Mouse (Mus musculus) gastrocnemius, postnatal 10 days (tissue): Measurements from ENCODE around the gene Fam198a. TPM values are rescaled to one million over a fixed set of nuclear protein-coding genes. Genes with fewer than 3 reads are reported as not detected.

Source experiments
- DNase-seq: peaks from one replicate; pipeline ENCODE4 v3.0.0; 2021; ENCODE audit warnings: mixed read lengths
- long read RNA-seq, 2 experiments: library from polyadenylated mRNA; stranded (forward); transcript quantifications; one replicate each; pipeline ENCODE4 v2.0.0; 2021
- total RNA-seq, 2 experiments: library from RNA; stranded (reverse); gene quantifications; 2 replicates each; pipeline ENCODE4 v1.2.3; 2021

Fam198a gene
- total RNA-seq = 1 to 10 TPM; 6.4 to 7.8 TPM
- long read RNA-seq, experiment 1, transcript Fam198a-204 (5 exons, 2,149 nt) = major isoform, 7 of 14 reads
- long read RNA-seq, experiment 1, partial matches to known transcripts = 5 of 14 reads
- long read RNA-seq, experiment 1, other reads (novel, unspliced or antisense) = 2 of 14 reads
- long read RNA-seq, experiment 2, transcript Fam198a-204 (5 exons, 2,149 nt) = major isoform, 11 of 14 reads
- long read RNA-seq, experiment 2, partial matches to known transcripts = 1 of 14 reads
- long read RNA-seq, experiment 2, other reads (novel, unspliced or antisense) = 1 of 14 reads

DNA sequence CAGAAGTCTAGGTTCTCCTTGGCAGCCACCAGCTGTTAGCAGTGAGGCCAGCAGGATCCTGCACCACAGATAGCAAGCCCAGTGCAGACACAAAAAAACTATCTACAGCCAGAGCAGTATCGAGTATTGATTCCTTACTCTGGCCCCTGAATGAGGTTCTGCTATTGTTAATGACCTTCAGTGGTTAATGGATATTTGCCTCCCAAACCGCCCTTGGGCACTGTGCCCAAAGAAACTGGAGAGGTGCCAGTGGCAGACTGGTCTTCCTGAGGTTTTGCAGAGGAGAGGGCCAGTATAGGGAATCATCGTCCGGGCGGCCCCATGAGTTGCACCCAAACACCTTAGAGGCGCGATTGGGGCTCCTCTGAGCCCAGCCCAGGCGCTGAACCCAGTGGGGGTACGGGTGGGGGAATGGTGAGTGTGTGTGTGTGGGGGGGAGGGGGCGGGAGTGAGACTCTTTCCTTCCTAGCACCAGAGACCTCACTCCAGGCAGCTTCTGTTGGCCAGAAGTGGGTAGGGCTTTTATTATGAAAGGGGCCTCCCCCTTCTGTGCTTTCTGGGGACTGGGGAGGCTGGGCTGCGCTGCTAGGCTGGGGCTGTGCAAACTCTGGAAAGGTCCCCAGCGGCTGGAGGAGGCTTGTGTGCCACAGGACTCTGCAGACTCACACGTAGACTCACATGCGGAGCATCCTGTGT lies at the start of gene Fam198a:
Fam198a (plus strand) TSS at position 571 of the 696 bp plus-strand sequence.
- peak; percentile 84 for DNase-seq

DNA sequence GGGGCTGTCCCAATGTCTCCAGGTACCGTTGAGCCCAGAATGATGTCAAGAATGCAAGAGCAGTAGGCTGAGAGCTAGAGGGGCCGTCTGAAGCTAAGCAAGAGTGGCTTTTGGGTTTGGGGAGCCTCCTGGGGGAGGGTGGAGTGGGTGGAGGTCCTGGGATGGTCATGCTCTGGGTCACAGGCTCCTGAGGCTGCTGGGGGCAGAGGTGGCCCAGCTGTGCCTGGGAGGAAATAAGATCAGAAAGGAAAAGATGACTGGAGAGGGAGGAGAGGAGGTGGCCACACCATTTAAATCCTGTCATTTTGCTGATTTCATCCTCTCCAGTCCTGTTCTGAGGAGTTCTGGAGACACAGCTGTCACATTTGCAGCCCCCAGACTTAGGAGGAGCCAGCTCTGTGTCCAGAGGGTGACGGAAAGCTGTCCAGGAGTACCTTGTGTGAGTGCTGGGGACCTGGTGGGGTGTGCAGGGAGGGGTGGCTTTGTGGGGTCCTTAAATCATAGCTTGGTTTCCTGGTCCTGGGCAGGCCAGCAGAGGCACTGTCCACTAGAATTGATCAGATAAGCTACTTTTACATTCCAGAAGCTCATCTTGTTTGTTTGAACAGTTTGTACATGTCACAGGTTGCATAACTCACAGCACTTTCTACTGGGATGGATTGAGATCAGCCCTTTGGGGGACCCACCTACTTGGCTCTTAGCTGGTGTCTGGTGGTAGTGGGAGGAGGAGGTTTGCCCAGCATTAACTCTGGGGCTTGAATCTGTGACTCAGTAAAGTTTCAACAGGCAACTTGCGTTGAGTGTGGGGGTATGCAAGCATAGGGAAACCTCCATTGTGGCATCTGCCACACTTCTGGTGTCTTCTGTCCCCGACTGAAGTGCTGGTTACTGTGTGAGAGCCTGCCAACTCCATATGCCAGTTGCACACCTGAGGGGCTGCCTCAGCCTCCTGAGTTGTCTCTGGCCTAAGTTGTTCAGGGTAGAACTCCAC lies 48.8 kb upstream of the Fam198a start:
- no peak for DNase-seq

DNA sequence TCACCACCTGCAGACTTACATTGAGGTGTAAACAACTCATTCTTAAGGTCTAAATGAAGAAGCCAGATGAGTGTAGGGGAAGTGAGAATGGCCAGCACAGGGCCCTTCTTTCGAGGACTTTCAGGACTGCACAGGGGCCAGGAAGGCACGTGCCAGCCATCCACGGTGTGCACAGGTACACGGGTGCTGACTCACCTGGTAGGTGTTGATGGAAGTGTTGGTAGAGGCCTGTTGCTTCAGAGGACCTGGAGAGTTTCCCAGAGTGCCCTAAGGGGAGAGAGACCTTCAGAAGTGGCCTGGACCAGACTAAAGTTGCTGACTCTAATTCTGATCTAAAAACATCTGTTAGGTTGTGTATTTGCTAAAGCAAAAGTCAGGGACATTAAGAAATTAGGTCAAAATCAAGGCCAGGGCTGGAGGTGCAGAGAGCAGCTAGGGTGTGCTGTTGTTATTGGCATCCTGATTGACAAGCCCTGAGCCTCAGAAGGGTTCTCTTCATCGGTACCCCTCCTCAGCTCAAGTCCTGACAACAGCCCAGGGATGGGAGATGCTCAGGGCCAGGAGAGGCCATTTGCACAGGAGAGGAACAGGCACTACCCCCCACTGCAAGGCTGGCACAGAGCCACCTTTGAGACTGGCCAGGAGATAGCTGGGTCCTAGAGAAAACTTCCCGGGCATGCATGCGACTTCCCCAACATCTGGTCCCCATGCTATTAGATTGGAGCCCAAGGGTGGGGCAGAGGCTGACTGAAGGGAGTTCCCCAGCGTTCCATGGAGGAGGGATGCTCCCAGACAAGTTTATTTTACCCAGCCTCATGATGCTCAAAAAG lies 47.1 kb upstream of the Fam198a start:
- no peak for DNase-seq

DNA sequence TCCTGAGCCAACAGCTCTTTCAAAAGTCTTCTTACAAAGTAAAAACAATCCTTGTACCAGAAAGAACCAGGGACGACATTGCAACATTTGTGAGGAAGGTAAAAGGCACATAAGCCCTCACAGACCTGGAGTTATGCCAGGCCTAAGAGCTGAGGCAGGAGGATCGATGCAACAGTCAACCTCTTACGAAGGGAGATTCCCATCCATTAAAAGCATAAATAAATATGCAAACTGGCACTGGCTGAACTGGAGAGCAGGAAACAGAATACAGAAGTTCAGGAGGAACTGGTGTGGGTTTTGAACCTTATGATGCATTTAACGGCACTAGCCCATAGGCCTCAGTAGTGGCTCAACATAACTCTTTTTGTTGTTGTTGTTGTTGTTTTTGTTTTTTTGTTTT lies 46.5 kb upstream of the Fam198a start:
- no peak for DNase-seq

- DNase-seq = no peak
Observed at GRCm38 (mm10) chr9:121904946-121905345, 45.8 kb upstream of the Fam198a start.

DNA sequence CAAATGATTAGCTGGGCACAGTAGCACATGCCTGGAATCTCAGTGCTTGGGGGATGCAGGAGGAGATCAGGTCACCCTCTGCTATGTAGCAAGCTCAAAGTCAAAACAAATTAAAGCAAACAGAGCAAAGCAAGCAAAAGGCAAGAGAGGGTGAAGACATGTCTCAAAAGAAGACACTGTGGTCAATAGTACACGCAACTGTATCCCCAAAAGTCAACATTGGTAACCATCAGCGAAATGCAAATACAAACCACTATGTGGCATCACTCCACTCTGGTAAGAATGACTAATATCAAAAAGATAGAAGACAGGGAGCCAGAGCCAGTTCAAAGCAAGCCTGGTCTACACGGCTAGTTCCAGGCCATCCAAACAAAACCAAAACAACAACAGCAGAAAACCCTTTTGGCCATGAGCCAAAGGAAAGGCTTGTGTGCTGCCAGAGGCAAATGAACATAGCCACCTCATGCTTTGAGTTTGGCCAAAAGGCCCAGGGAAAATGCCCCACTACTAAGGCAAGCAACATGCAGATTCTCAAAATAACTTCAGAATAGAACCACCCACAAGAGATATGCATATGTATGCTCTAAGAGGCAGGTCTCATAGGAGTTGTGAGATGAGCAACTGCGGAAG lies 45.1 kb upstream of the Fam198a start:
- DNase-seq = no peak

GRCm38 (mm10) chr9:121906456-121906855 lies 44.3 kb upstream of the Fam198a start:
- no peak for DNase-seq

DNA sequence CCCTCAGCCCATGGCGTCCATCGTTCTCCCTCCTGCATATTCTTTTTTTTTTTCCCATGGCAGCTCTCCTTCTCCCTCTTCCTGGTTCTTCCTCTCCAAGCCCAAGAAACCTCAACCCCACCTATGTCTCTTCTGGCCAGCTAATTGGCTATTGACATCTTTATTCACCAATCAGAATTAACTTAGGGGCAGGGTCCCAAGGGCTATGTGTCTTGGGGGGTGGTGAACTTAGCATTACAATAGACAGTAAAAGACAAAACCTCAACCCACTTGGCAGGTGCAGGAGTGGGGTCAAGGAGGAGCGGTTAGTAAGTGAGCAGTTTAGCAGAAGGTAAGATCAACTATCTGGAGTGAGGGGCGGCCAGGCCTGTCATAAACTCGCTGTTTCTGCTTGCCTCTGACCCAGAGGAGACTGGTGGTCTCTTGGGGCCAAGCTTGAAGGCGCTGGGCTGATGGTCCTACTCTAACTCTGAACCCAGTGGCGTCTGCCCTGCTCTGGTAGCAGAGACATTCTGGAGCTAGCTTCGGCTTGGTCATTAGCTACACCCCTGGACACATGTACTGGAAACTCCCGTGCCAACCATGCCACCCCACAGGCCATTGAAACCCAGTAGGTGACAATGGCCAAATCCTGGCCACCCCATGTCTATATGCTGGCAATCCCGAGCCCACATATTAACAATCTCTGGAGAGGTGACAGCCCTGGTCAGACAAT lies 43.3 kb upstream of the Fam198a start:
- DNase-seq = no peak

- no peak for DNase-seq
Observed at GRCm38 (mm10) chr9:121908321-121908720, 42.5 kb upstream of the Fam198a start.

DNA sequence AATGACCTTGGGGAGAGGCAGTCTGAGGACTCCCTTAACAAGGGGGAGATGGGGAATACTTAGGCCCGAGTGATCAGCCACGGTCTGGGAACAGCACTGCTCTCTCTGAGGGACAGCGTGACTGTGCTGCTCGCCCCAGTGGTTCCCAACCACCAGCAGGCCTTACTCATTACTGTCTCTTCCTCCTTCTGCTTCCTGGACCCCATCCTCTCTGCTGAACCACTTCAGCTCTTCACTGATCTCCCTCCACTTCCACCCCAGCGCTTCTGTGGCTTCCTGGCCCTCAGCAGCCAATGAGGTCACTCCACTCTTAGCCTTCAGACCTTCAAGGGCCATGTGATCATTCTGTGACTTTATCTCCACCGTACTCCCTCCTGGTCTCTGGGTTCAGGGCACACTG lies 41.2 kb upstream of the Fam198a start:
- DNase-seq = no peak

DNA sequence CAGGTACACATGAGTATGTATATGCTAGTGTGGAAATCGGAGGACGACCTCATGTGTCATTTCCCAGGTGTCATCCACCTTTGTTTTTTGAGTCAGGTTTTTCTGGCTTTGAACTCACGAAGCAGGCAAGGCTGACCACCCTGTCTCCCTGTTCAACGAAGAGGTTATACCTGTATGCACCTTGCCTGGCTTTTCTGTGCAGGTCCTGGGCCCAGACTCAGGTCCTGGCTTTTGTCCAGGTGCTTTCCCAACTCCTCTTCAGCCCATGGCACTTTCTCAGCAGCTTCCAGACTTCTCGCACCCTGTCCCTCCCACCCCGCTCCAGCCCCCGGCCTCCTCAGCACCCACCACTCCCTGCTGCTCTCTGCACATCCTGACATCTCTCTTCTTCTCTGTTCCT lies 39.6 kb upstream of the Fam198a start:
- DNase-seq = no peak

DNA sequence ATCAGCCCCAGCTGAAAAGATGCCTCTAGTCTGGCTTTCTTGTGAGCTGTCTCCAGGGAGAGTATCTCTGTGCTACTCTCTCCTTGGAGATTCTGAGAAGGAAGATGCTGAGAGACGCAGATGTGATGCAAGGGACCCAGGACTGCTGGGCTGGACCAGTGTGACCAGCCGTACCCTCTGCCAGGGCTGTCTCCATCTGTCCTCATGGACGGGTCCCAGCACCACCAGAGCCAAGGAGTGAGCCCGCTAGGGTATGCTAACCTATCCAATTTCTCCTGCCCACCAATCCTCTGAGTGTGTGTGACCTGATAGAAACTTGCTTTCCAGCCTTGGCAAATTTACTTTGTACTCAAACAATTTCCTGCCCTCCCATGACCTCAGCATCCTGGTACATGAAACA lies 38.0 kb upstream of the Fam198a start:
- DNase-seq = no peak

GRCm38 (mm10) chr9:121914226-121914757 lies 36.5 kb upstream of the Fam198a start:
- no peak for DNase-seq

DNA sequence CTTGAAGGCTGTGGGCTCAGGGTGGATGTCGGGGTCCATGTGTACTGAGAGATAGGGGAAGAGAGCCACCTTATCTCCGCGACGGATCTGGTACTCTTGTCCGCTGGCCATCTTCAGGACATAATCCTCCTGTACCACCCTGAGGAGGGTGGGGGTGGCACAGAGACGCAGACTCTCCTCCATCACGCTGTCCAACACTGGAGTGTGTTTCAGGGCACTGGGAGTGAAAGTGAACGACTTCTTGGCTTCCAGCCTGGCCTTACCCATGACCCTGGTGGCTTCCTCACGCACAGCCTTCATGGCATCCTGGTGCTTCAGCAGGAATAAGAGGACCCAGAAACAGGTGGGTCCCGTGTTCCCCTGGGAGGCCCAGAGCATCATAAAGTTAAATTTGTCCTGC lies 35.7 kb upstream of the Fam198a start:
- DNase-seq = no peak

DNA sequence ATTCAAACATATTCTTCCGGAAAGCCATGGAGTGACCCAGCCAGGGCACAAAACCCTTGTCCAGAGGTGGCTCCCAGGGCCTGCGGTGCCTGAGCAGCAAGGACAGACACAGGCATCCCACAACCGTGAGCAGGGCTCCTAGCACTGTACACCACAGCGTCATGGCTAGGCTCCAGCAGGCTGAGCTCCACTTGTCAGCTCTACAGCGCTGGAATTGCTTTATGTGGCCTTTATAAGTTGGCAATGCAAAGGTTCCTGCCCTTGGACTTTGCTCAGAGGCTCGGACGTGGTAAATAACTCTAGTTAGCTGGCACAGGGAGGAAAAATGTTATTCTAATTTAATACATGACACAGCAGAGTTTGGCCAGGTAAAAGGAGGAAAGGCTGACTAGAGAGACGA lies 34.7 kb upstream of the Fam198a start, which contains the start of gene Cyp8b1:
Cyp8b1 (minus strand) TSS at position 204 of the 400 bp plus-strand sequence.
- DNase-seq = no peak

GRCm38 (mm10) chr9:121919027-121919501 lies 31.7 kb upstream of the Fam198a start:
- no peak for DNase-seq

DNA sequence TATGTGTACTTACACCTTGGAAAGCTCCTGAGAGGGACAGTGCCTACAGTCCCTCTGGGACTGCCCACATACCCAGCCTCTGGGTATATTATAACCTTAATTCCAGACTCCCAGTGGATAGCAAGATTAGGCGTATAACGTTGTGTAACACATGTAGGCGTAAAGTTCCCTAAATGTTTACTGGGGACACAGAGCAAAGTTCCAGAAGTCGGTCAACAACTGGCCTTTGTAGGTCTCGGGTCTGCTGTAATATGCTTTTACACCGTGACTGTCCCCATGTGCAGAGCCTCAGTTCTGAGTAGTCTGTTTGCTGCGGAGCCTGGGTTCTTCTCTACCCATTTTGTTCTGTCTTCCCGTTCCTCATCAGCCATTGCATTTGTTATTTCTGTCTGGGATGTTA lies 27.3 kb upstream of the Fam198a start:
- DNase-seq = no peak

DNA sequence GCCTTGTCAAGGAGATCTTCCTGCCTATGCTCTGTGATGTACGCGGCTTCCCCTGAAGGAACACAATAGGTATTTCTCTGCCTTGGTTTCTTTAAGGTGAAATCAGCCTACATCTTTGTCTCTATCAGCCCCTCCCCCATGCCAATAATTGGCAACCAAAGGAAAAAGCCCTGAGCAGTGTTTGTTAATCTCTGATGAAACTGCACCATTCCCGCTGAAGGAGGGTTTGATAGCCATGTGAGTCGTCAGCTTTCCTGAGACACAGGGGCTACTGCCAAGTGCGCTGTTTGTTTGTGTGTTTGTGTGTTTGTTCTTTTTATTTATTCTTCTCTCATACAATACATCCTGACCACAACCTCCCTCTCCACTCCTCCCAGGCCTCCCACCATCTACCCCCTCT lies 26.9 kb upstream of the Fam198a start:
- DNase-seq = no peak

DNA sequence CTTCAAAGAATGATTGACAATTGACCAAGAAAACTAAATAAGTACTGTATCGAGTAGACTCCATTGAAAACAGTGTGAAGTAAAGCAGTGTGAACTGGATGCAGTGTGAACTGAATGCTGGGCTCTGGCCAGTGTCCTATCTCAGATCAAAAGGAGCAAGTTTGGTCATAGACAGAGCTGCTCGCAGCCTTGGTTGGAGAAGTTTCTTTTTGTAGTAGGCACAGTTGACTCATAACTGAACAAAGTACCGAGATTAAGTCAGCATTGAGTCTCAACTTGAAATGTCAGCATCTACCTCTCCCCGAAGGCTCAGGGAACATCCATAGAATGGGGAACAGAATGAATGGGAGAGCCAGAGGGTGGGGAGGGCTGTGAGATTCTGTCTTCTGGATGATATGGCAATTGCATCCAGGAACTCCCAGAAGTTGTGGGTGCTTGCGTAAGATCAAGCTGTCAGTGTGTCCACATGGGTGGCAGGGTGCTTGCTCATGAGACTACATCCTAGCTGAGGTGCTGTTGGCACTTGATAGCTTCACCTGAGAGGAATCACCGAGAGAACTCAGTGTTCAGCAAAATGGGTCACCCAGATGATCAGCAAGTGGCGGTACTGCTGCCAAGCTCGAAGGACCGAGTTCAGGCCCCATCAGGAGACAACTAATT lies 25.8 kb upstream of the Fam198a start:
- DNase-seq = no peak

- no peak for DNase-seq
Observed at GRCm38 (mm10) chr9:121925959-121926358, 24.8 kb upstream of the Fam198a start.
